Mouse (Mus musculus) 3T3-L1 (cell line): ENCODE results near the gene Avil.

Source experiments
- DNase-seq: peaks from one replicate; pipeline ENCODE4 v3.0.0-alpha.2; 2015; ENCODE audit warnings: low read depth, low spot score

Avil gene

GRCm38 (mm10) chr10:127000529-127000928 is at the start of gene Avil:
Avil (plus strand) TSS chr10:127000709.
- no peak for DNase-seq

GRCm38 (mm10) chr10:126952375-126952774 is 48.1 kb upstream of the Avil start:
- no peak for DNase-seq

DNA sequence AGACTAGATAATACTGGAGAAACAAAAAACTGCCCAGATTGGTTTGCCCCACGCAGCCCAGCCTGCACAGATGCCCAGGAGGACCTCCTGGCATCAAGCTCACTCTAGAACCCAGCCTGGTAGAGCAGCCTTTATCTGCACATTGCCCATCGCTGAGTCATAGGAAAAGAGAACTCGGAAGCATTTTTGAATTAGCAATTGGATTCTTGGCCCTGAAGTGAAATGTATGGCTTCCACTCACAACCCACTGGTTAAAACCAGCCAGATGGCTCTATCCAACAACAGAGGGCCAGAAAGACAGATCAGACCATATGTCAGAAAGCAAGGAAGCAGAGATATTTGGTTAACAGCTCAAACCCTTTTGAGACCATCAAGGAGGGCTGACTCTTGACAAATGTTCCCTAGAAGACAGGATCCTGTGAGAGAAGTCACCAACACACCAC is 47.5 kb upstream of the Avil start:
- peak; percentile 83 for DNase-seq

DNA sequence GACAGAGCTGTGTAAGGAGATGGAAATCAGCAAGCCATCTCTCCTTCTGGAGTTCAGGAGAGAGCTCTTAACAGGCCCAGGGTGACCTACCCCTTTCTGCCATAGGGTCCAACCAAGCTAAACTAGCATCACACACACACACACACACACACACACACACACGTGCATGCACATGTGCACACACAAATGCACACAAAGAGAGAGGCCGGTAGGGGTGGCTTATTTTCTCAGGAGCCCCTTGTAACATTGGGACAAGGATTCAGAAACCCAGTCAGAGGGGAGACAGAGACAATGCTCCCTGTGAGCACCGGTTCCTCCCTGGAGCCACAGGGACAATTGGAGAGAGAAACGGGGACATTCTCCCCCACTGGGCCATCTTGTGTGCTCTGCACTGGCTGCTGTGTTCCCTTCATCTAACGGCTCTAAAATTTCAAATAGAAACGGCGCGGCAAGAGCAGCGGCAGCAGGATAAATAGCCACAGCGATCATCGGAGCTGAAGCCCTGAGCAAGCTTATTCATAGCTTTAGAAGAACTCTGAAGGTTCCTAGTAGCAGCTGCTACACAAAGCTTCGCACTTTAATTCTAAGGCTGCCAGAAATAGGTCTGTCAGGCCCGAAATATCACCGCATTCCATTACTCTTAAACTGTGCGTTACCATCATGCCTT is 43.7 kb upstream of the Avil start:
- DNase-seq = no peak

GRCm38 (mm10) chr10:126957359-126958107 is 43.0 kb upstream of the Avil start:
- no peak for DNase-seq

- DNase-seq = no peak
Measured at GRCm38 (mm10) chr10:126960496-126960895, 40.0 kb upstream of the Avil start.

- DNase-seq = no peak
Measured at GRCm38 (mm10) chr10:126961757-126962156, 38.8 kb upstream of the Avil start.

GRCm38 (mm10) chr10:126962271-126962965 is 38.1 kb upstream of the Avil start:
- peak; percentile 79 for DNase-seq

- DNase-seq = no peak
Measured at GRCm38 (mm10) chr10:126962966-126963330, 37.6 kb upstream of the Avil start.

- DNase-seq = no peak
Measured at GRCm38 (mm10) chr10:126963821-126964220, 36.7 kb upstream of the Avil start.

- no peak for DNase-seq
Measured at GRCm38 (mm10) chr10:126971363-126972050, 29.0 kb upstream of the Avil start.

GRCm38 (mm10) chr10:126972051-126972725 is 28.3 kb upstream of the Avil start:
- DNase-seq = no peak

GRCm38 (mm10) chr10:126972988-126973387 is 27.5 kb upstream of the Avil start:
- DNase-seq = no peak

GRCm38 (mm10) chr10:126975706-126976105 is 24.8 kb upstream of the Avil start:
- no peak for DNase-seq

DNA sequence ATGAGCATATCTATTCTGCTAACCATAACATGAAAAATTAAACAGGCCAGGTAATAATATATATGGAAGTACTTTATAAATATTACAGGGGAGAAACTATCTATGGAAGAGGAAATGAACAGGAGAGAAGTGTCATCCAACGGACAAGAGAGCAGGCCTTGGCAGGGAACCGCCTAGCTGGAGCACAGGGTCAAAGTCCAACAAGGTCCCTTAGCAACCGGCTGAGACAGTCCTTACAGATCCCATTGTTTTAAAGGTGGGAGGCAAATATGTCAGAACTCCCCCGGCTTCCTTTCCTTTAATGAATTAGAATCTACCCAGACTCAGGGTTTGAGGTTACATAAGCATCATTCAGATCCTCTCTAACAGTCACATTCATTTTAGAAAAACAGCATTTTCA is 23.4 kb upstream of the Avil start:
- no peak for DNase-seq

DNA sequence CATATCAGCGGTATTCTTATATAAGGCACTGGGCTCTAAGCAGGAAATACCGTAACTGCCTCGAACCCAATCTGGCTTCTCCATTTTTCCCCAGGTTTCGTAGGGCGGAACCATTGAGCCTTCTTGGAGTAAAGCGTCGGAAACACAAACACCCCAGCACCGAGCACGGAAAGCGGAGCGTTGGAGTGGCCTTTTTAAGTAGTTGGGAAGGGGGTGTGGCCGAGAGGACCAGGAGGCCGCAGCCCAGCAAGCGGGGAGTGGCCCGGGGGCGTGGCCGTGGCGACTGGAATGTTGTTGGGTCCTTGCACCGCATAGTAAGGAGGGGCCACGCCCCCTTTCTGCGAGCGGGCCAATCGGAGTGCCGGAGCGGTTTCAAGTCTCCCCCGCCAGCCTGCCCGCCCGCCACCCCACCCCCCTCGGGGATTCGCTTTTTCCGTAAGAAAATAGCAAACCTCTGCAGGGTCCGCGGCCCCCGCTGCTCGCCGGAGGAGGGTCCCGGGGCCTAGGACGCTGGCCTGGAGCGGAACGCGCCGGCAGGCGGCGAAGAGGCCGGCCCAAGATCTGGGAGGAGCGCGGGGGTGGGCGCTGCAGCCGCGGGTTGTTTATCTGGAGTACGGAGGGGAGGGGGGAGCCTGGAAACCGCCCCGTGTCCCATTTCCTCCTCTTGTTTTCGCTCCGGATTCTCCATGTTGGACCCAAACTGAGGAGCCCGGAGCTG is 22.1 kb upstream of the Avil start, which contains the start of gene Ctdsp2:
Gene Ctdsp2, plus strand, starts transcription at position 441 of the 718 bp plus-strand sequence.
- peak; percentile 99 for DNase-seq

DNA sequence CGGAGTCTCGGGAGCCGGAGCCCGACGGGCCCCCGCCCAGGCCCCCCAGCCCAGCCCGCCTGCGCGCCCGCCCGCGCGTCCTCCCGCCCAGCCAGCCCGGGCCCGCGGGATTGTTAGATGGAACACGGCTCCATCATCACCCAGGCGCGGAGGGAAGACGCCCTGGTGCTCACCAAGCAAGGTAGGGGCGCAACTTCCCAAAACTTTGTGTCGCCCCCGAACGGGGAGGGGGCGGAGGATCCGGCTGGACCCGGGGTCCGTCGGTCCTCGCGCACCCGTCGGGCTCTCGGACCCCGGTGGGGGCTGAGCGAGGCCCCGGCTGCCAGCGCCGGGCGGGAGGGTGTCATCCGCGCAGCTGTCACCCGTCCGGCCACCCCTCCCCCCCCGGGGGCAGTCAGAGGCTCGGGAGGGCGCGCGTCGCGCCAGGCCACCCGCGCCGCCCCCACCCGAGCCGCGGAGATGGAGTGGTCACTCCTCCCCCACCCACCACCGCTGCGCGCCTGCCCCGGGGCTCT is 21.3 kb upstream of the Avil start:
- DNase-seq = no peak

DNA sequence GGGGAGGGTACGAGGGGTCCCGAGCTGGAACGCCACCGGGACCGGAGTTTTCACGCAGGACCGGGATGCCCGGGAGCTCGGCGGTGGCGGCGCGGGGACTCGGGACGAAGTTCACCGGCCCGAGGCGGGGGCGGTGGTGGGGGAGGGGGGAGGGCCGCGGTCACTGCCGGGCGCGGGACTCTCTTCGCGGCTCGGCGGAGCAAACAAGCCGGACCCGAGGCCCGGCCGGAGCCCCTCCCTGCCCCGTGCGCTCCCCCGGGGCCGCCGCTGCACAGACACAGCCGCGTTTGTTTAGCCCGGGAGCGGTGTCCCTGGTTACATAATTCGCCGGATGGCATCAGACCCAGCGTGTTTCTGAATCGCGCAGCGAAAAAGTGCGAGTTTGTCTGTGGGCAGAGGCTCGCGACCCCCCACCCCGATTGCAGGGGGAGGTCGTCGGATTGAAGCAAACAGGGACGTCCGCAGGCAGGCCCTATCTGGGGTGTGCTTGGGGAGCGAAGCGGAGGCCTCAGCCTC is 20.8 kb upstream of the Avil start:
- DNase-seq = peak; percentile 46

DNA sequence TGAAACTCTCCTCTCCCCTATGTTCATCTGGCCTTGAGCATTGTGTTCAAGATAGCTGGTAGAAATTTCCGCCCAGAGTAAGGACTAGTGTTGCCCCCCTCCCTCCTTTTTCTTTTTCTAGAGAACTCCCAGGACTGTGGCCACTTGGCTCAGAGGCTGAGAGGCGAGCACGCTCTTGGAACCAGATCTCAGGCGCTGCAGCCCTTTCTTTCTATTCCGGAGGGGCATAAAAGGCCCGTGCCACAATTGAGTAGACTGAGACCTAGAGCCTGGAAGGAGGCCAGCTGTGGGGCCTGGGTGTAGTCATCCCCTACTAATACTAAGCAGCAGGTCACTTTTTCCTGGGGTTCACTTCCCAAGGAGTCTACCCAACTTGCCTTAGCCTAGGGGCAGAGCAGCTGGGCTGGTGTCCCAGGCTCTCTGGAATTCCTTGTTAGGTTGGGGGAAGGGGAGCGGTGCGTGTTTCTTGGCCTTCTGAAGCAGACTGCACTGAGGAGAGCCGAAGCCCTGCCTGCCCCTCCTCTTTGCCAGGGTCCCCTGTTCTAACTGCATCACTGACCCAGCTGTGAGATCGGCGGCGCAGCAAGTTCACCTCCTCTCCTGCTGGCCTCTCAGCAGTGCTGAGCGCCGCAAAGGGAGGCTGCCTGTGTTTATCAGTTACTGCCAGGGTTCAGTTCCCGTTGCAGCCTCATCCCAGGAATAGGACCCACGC is 20.1 kb upstream of the Avil start:
- DNase-seq = peak; percentile 79
